Mouse (Mus musculus): Measurements from ENCODE around the gene Abhd17c.

The Abhd17c gene

DNA sequence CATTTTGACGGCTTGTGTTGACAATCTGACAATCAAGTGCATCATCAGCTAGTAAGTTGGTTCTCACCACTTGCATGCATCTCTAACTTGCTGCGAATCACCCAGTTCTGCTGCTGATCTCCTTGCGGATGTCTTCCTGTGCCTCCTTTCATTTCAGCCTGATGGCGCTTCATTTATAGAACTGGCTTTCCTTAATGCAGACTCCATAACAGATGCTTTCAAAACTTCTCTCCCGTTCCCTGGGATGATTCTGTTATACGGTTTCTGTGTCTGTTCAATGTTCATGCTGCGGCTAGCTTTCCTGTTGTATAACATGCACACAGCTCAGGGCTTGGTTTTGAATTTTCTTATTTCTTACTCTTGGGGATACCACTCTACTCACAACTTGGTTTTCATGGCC, 91.9 kb downstream of the Abhd17c start:
- no peak for DNase-seq

Data from liver (tissue).